Mouse (Mus musculus): ENCODE measurements around the gene Mxi1. TPM values are rescaled to one million over a fixed set of nuclear protein-coding genes. Genes with fewer than 3 reads are reported as not detected.

The Mxi1 gene
- total and polyA plus RNA-seq, 3 experiments = 10.6 to 19.9 (median 18.9) TPM

- Histone ChIP-seq H3K79me2 (replicated peaks; ENCODE audit: control insufficient read depth, extremely low read depth, insufficient read depth, poor library complexity, severe bottlenecking) (no peaks in the 10 kb centered on the region), H3K36me3 (replicated peaks in 1 of 2; ENCODE audit: control insufficient read depth in 1 of 2, insufficient read depth in 1 of 2, low read length in 1 of 2) (no peaks in the 10 kb centered on the region), H3K4me3 (replicated peaks in 1 of 3; ENCODE audit: low read depth in 2 of 3, low read length in 2 of 3, poor library complexity in 1 of 3) (no peak overlapping the region), H3K27ac (ENCODE audit: insufficient read depth, low read depth) (no peak overlapping the region), H3K4me1 (ENCODE audit: control insufficient read depth in 1 of 2, insufficient read depth in 2 of 2) (peaks cover 16 to 24% of the 10 kb centered on the region in 2 experiments), H3K4me2 (ENCODE audit: insufficient read depth, low read depth, poor library complexity, severe bottlenecking) (peak overlapping the region; percentile 12; the same call in 1 of the 2 replicates), H3K9me3 (replicated peaks; ENCODE audit: low read length) (no peaks in the 10 kb centered on the region), H3K9ac (ENCODE audit: insufficient read depth, low read depth) (no peak overlapping the region), H3K27me3 (replicated peaks) (no peaks in the 10 kb centered on the region)
- in situ Hi-C loops (cut with MboI; ENCODE audit: low pct_ligation_motif_present, low pct_unique_long_range_greater_than_20kb, low sequenced_read_pairs) = no loop called here
- no peak for DNase-seq (ENCODE audit: extremely low read depth)
- TF ChIP-seq BHLHE40 (IDR thresholded peaks at IDR 0.05; ENCODE audit: low read depth, low read length) (peak; percentile 77), CHD2 (IDR thresholded peaks at IDR 0.05; ENCODE audit: low read length) (0 out of 2 replicates have a peak, but pooled peaks have one; percentile 45), MAZ (IDR thresholded peaks at IDR 0.05; ENCODE audit: low read depth, low read length) (0 out of 2 replicates have a peak, but pooled peaks have one; percentile 26), CTCF (conservative IDR thresholded peaks at IDR 0.05 in 1 of 2, IDR thresholded peaks at IDR 0.05 in 1 of 2; ENCODE audit: low read depth in 2 of 2, low read length in 2 of 2) (no peak), IRF4 (IDR thresholded peaks at IDR 0.05; ENCODE audit: low read depth, low read length) (0 out of 2 replicates have a peak, but pooled peaks have one; percentile 21), JUND (conservative IDR thresholded peaks at IDR 0.05; ENCODE audit: low read depth, low read length) (no peak), NRF1 (IDR thresholded peaks at IDR 0.05; ENCODE audit: low read depth, low read length) (0 out of 2 replicates have a peak, but pooled peaks have one; percentile 17)
- dilution Hi-C loops (cut with MboI; ENCODE audit: extremely low pct_ligation_motif_present, extremely low pct_unique_long_range_greater_than_20kb, low sequenced_read_pairs) = no loop called here
These were observed 33.2 kb upstream of the Mxi1 start for GRCm38 (mm10) chr19:53276902-53277707.

DNA sequence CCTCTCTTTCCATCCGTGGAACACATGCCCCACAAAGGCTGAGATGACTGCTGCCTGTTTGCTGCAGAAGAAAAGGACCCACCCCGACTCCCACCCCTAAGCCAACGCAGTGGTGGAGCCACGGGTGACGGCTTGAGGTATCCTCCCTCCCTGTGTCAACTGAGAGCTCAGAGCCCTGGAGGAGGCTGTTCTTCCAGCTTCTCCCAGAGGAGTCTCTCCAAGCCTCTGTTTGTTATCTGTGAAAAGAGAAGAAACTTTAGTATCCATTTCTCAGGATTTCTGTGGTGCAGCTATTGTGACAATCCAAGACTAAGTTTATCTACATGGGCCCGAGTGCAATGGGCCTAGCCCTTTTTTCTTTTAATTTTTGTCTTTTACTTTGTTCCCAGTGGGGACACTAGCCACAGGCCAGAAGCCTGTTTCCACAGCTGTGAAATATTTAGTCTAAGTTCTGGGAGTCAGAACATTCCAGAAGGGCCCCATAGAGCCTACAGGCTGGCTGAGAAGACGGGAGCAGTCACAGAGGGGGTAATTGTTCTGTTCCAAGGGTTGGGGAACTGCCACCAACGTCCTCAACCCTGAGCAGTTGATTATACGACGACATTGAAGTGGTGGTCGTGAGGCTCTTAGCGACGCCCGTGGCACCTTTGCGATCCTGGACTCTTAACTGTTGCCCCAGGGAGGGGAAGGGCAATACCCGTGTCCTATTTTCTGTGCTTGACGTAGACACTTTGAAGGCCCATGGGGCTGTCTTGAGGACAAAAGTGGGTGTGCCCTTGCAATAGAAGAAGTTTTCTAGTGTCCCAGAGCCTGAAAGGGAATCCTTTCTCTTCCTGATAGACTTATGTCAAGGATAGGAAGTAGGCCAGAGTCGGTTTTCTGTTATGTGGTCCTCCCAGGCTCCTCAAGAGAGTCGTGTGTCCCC is 31.6 kb upstream of the Mxi1 start:
- H3K27me3 ChIP-seq (replicated peaks) = no peaks in the 10 kb centered on the region
- H3K4me3 ChIP-seq (replicated peaks in 1 of 3; ENCODE audit: low read depth in 2 of 3, low read length in 2 of 3, poor library complexity in 1 of 3) = no peak overlapping the region
- H3K9ac ChIP-seq (ENCODE audit: insufficient read depth, low read depth) = no peak overlapping the region
- no peaks in the 10 kb centered on the region for H3K9me3 ChIP-seq (replicated peaks; ENCODE audit: low read length)
- no peak overlapping the region for H3K27ac ChIP-seq (ENCODE audit: insufficient read depth, low read depth)
- in situ Hi-C loops (cut with MboI; ENCODE audit: low pct_ligation_motif_present, low pct_unique_long_range_greater_than_20kb, low sequenced_read_pairs) (no loop called here), dilution Hi-C loops (cut with MboI; ENCODE audit: extremely low pct_ligation_motif_present, extremely low pct_unique_long_range_greater_than_20kb, low sequenced_read_pairs) (no loop called here)
- H3K4me2 ChIP-seq (ENCODE audit: insufficient read depth, low read depth, poor library complexity, severe bottlenecking) = no peak overlapping the region
- no peak for TF ChIP-seq MAZ (IDR thresholded peaks at IDR 0.05; ENCODE audit: low read depth, low read length)
- TF ChIP-seq TCF12 (IDR thresholded peaks at IDR 0.05; ENCODE audit: low read depth, low read length) = no peak
- TF ChIP-seq CHD1 (IDR thresholded peaks at IDR 0.05; ENCODE audit: low read depth, low read length) = no peak
- TF ChIP-seq BHLHE40 (IDR thresholded peaks at IDR 0.05; ENCODE audit: low read depth, low read length) = no peak
- no peak for TF ChIP-seq ETS1 (conservative IDR thresholded peaks at IDR 0.05; ENCODE audit: low read depth, low read length)
- TF ChIP-seq ZMIZ1 (IDR thresholded peaks at IDR 0.05; ENCODE audit: low read depth, low read length) = no peak
- TF ChIP-seq CTCF (conservative IDR thresholded peaks at IDR 0.05 in 1 of 2, IDR thresholded peaks at IDR 0.05 in 1 of 2; ENCODE audit: low read depth in 2 of 2, low read length in 2 of 2) = no peak
- TF ChIP-seq JUND (conservative IDR thresholded peaks at IDR 0.05; ENCODE audit: low read depth, low read length) = no peak
- TF ChIP-seq USF1 (IDR thresholded peaks at IDR 0.05; ENCODE audit: low read depth, low read length) = no peak
- no peak for TF ChIP-seq EP300 (IDR thresholded peaks at IDR 0.05; ENCODE audit: low read length)
- no peak for TF ChIP-seq JUN (IDR thresholded peaks at IDR 0.05; ENCODE audit: insufficient read depth, low read depth, low read length)
- TF ChIP-seq USF2 (conservative IDR thresholded peaks at IDR 0.05; ENCODE audit: low read depth, low read length) = no peak
- TF ChIP-seq HCFC1 (IDR thresholded peaks at IDR 0.05; ENCODE audit: low read depth, low read length) = no peak
- no peak for TF ChIP-seq NELFE (IDR thresholded peaks at IDR 0.05; ENCODE audit: low read depth, low read length)
- no peak for TF ChIP-seq RCOR1 (conservative IDR thresholded peaks at IDR 0.05; ENCODE audit: low read depth, low read length)
- TF ChIP-seq RAD21 (IDR thresholded peaks at IDR 0.05; ENCODE audit: low read depth, low read length) = no peak
- no peak for TF ChIP-seq KAT2A (IDR thresholded peaks at IDR 0.05; ENCODE audit: insufficient replicate concordance, low read length)
- TF ChIP-seq NRF1 (IDR thresholded peaks at IDR 0.05; ENCODE audit: low read depth, low read length) = no peak
- TF ChIP-seq ZNF384 (IDR thresholded peaks at IDR 0.05; ENCODE audit: low read depth, low read length) = no peak
- TF ChIP-seq GABPA (IDR thresholded peaks at IDR 0.05; ENCODE audit: insufficient replicate concordance, low read depth, low read length) = no peak
- peaks cover 15 to 19% of the 10 kb centered on the region in 2 experiments for H3K4me1 ChIP-seq (ENCODE audit: control insufficient read depth in 1 of 2, insufficient read depth in 2 of 2)
- H3K79me2 ChIP-seq (replicated peaks; ENCODE audit: control insufficient read depth, extremely low read depth, insufficient read depth, poor library complexity, severe bottlenecking) = no peaks in the 10 kb centered on the region
- DNase-seq (ENCODE audit: extremely low read depth) = no peak
- no peaks in the 10 kb centered on the region for H3K36me3 ChIP-seq (replicated peaks in 1 of 2; ENCODE audit: control insufficient read depth in 1 of 2, insufficient read depth in 1 of 2, low read length in 1 of 2)

All from CH12.LX (cell line).